Comparison of ENCODE assay signal across 25 mouse cellular contexts in the genomic region with DNA sequence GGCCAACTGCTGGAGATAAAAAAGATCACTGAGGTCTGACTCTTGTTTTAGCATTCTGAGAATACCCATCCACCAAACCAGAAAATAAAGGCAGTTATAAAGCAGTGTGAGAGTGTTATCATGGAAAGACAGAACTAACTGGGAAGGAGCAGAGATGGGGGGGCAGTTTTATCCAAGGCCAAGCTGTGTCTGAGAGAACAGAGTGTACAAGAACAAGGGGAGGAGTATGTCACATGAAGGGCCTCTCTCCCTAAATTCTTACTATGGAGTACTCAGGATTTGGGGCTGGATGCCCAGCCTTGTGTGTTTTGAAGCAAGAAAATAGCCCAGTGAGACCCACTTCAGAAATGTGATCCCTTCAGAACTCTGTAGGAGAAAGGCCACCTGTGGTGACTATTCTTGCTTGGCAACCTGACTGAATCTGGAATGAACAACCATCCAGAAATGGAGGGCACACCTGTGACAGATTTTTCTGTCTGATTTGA. TPM values are rescaled to one million over a fixed set of nuclear protein-coding genes. Genes with fewer than 3 reads are reported as not detected.
"Had no signal": no experiment of that assay in that cellular context is flagged by ENCODE, and none has a peak within 500 bp of the region (broad histone marks: within the 10 kb centered on the region; RNA-seq: fewer than 3 reads in every experiment).

No protein-coding gene starts in this region.

- H3K4me2 ChIP-seq: liver, embryonic 12.5 days; lung, embryonic 15.5 days; midbrain, embryonic 11.5 days; midbrain, embryonic 13.5 days; midbrain, embryonic 15.5 days; neural tube, embryonic 12.5 days; stomach, embryonic 15.5 days had no signal

- H3K4me3 ChIP-seq: liver, embryonic 12.5 days; lung, embryonic 15.5 days; megakaryocyte, embryonic 14.5 days; midbrain, embryonic 13.5 days; midbrain, embryonic 15.5 days; neural tube, embryonic 12.5 days; stomach, embryonic 15.5 days had no signal

- DNase-seq: lung, adult 2 months; lung, postnatal 10 days; right cerebral cortex, postnatal 14 days; thymus, adult 18-20 months; thymus, postnatal 14 days; thymus, postnatal 36 days had no signal

- H3K27ac ChIP-seq: liver, embryonic 12.5 days; liver, embryonic 14.5 days; lung, embryonic 15.5 days; macrophage; midbrain, embryonic 13.5 days; midbrain, embryonic 15.5 days; neural tube, embryonic 12.5 days; stomach, embryonic 15.5 days; stomach, postnatal 0 days had no signal

- H3K9me3 ChIP-seq: liver, embryonic 12.5 days; lung, embryonic 15.5 days; megakaryocyte, embryonic 14.5 days; midbrain, embryonic 13.5 days; midbrain, embryonic 15.5 days; neural tube, embryonic 12.5 days; stomach, embryonic 15.5 days had no signal

- H3K27me3 ChIP-seq: lung, embryonic 15.5 days; megakaryocyte, embryonic 14.5 days; midbrain, embryonic 13.5 days; midbrain, embryonic 15.5 days; neural tube, embryonic 12.5 days; stomach, embryonic 15.5 days had no signal

- H3K36me3 ChIP-seq: liver, embryonic 12.5 days; midbrain, embryonic 13.5 days; midbrain, embryonic 15.5 days; neural tube, embryonic 12.5 days; stomach, embryonic 15.5 days had no signal

- ATAC-seq: liver, embryonic 12.5 days; midbrain, embryonic 13.5 days; midbrain, embryonic 15.5 days had no signal

- H3K9ac ChIP-seq: liver, embryonic 12.5 days; liver, embryonic 14.5 days; lung, embryonic 15.5 days; midbrain, embryonic 13.5 days; midbrain, embryonic 15.5 days; neural tube, embryonic 12.5 days; stomach, embryonic 15.5 days had no signal

RNA-seq across cellular contexts. Expression of a gene that starts 26.0 kb away (rescaled TPM):
- total RNA-seq: megakaryocyte progenitor cell, adult 5-6 weeks; monocyte, adult 5-6 weeks; neutrophil, adult 5-6 weeks had no signal
- polyA plus RNA-seq: macrophage had no signal

RNA-seq across cellular contexts. Expression of a gene that starts 28.4 kb away (rescaled TPM):
- polyA plus RNA-seq: macrophage had no signal

RNA-seq across cellular contexts. Expression of a gene that starts 29.0 kb away (rescaled TPM):
- total RNA-seq: megakaryocyte progenitor cell, adult 5-6 weeks; midbrain, postnatal 0 days; monocyte, adult 5-6 weeks; neutrophil, adult 5-6 weeks had no signal
- polyA plus RNA-seq: liver, embryonic 12.5 days; liver, embryonic 14.5 days; liver, embryonic 16.5 days; lung, adult 2 months; lung, embryonic 15.5 days; macrophage; midbrain, embryonic 11.5 days; midbrain, embryonic 13.5 days; midbrain, embryonic 15.5 days; midbrain, postnatal 0 days; neural tube, embryonic 12.5 days; neural tube, embryonic 14.5 days; spleen, adult 2 months; stomach, embryonic 15.5 days; stomach, postnatal 0 days; thymus, postnatal 0 days had no signal

RNA-seq across cellular contexts. Expression of a gene that starts 48.9 kb away (rescaled TPM):
- total RNA-seq: megakaryocyte progenitor cell, adult 5-6 weeks; midbrain, postnatal 0 days; monocyte, adult 5-6 weeks; neutrophil, adult 5-6 weeks had no signal
- polyA plus RNA-seq: liver, embryonic 12.5 days; liver, embryonic 14.5 days; liver, embryonic 16.5 days; lung, embryonic 15.5 days; macrophage; midbrain, embryonic 11.5 days; midbrain, embryonic 13.5 days; midbrain, embryonic 15.5 days; neural tube, embryonic 12.5 days; neural tube, embryonic 14.5 days had no signal
